Mouse (Mus musculus) embryo, embryonic 9.5 days (tissue): ENCODE results near the gene Ube3c.
"Not testable (repeated sequence)": the region's sequence is repeated elsewhere in the genome, so short reads cannot be mapped to it uniquely, and the experiment has no call there.

Experiments
- DNase-seq: peaks from one replicate; pipeline ENCODE4 v3.0.0-alpha.2; 2017; ENCODE audit errors: extremely low spot score

Gene Ube3c

DNA sequence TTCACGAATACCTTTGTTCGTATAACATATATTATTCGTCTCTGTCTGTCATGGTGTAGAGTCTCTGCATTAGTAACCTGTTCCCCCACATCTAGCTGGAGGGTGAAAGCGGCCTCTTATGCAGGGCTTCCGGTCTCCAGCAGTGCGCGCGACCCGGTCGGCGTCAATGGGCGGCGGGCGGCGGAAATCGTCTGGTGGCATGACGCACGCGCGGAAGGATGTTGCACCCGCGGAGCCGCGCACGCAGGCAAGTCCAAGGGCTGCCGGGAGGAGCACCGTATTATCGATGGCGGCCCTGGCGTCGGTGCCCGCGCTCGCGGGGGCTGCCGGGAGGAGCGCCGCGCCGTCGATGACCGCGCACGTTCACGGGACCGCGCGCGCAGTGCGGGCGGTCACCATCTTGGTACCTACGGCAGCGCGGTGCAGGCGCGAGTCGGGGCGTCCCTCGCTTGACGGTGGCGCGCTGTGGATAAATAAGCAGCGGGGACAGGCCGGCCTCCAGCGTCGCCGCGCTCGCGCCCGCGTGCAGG, at the start of gene Ube3c:
Gene Ube3c (plus strand): TSS at position 395 of the 530 bp plus-strand sequence.
- peak; percentile 97 for DNase-seq

DNA sequence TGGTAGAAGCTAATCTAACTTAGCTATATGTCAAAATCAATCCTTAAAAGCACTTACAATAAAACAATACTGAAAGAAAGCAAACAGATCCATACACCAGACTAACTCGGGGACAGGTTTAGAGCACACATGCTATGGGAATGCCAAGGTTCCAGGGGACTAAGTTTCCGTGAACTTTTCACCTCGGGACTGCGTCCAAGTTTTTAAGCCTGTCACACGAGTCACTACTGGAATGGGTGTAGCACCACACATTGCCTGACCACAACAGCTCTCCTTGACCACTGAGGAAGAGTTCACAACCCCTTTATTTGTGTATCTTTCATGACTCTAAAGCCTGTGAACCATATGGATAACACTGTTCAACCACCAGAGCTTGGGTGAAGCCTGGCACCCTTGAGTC, 8.9 kb upstream of the Ube3c start:
- no peak for DNase-seq

DNA sequence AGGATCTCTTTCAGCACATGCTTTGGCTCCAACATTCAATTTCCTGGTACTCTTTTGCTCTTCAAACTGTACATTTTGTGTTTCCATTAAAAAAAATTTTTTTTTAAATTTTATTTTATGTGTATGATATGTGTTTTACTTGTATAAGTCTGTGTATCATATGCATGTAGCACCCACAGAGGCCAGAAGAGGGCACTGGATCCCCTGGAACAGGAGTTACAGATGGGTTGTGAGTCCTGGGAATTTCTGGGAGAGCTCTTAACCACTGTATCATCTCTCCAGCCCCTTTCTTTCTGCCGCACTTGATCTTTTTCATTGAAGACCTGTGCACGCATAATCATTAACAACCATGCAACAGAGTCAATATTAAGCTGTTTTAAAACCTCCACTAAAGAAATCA, 8.4 kb upstream of the Ube3c start:
- DNase-seq, result no peak

DNA sequence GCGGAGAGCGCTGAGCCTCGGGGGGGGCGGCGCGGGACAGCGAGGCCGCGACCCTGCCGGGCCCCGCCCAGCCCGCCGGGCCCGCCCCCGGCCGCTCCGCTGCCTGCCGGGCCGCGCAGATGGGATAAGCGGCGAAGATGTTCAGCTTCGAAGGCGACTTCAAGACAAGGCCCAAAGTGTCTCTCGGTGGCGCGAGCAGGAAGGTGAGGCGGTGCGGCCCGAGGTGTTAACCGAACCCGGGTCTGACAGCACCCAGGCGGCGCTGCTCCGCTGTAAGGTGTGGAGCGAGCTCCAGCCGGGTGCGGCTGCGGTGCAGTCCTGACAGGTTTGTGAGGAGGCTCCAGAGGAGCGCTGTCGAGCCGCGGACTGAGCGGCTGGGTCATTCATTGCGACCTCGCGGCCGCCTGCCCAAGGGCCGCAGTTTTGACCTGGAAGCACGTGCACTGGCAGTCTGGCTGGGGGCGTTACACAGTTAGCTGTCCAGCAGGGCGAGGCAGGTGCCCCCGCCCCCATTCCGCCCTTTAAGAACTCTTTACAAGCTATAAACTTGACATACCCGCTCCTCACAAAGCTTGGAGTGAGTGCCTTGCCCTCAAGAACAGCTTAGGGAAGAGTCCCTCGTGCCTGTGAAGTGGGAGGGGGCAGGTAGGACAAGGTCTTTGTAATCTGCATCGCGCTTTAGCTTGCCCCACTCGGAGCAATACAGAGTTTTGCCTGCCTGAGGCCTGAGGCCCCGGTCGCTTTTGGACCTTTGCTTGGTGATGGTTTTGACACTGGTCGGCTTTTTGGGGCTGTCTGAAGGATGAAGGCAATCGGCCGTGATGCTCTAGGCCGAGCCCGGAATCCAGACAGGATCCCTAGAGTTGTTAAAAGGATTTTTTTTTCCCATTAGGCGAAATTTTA, 587 bp downstream of the Ube3c start:
- DNase-seq, result no peak

DNA sequence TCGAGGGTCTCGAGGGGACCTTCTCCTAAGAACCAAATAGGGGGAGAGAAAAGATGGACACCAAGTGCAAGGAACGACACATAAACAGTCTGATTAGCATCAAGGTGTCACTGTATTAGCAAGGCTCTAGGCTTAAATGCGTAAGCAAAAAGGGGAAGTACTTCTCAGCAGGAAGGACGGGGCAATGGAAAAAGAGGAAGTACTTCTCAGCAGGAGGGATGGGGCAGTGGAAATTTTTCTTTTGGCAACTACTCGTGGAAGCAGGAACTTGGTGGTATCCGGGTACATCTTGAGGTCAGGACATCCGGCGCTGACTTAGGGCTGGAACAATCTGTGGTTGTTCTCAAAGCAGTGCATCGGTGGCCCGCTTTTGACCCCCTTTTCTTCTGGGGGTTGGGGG, 5.2 kb downstream of the Ube3c start:
- DNase-seq, result not testable (repeated sequence)

DNA sequence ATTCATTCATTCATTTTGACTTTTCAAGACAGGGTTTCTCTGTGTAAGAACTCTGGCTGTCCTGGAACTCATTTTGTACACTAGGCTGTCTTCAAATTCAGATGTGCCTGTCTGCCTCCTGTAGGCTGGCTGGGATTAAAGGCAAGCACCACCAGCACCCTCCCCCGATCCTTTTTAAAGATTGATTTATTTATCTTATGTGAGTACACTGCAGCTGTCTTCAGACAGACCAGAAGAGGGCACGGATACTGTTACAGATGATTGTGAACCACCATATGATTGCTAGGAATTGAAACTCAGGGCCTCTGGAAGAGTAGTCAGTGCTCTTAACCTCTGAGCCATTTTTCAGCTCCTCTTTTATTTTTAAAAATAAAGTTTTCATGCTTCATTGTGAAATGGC, 6.0 kb downstream of the Ube3c start:
- DNase-seq, result no peak

DNA sequence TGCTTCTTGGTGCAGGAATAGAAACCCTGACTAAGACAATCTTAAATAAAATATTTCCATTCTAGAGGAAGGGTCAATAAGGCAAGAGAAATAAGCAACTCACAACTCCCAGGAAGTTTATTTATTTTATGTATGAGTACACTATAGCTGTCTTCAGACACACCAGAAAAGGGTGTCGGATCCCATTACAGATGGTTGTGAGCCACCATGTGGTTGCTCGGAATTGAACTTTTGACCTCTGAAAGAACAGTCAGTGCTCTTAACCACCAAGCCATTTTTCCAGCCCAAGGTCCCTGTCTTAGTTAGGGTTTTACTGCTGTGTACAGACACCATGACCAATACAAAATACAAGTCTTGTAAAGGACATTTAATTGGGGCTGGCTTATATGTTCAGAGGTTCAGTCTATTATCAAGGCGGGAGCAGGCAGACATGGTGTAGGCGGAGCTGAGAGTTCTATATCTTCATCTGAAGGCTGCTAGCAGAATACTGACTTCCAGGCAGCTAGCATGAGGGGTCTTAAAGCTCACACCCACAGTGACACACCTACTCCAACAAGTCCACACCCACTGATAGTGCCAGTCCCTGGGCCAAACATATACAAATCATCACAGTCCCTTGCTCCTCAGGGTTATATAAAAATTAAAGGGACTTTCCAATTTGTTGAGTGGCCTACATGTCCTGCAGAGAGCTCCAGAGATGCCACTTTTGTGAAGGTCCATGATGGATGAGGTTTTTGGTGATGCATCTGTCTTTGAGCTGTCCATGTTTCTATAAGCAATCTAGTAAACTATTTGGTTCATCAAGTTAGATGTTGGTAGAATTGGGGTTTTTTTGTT, 9.0 kb downstream of the Ube3c start:
- DNase-seq, result no peak

DNA sequence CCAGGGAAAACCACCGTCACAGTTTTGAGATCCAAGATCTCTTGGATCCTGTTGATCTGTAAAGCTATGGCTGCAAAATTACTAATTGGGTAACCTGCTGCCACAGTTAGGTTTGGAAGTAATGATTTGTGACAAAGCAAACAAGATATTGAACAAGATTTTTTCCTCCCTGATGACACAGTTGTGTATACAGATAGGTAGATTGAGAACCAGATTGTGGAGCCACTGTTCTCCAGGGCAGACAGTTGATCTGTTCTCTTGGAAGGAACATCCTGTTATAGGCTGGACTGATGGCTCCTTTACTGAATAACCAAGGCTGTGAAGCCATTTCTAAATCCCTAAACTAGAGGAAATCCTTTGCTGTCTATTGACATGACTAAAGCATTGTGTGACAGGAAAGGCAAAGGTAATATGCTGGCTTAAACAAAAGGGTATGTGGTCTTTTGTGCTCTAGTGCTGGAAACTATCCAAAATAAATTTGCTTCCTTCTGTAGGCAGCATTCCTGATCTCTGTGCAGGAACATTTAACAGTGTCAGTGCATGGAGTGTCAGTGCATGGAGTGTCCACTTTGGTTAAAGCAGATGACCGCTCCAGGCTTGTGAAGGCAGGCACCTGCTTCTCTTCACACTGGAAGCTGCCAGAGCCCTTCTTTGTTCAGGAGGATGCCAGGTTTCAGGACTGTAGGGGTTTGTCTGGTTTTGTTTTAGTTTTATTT, 15.0 kb downstream of the Ube3c start:
- DNase-seq, result no peak

DNA sequence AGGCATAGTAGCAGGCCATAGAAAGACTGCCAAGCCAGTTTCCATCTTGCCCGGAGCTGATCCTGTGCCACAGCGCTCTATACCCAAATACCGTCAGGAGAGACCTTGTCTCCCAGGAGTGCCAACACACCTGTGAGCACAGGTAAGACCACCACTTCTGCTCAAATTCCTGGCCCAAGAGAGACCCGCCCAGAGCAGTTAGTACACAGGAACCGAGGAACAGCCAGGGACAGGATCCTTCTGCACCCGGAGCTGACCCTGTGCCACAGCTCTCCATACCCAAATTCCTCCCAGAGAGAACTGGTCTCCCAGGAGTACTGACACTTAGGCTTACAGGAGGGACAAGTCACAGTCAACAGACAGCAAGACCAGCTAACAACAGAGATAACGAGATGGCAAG, 23.1 kb downstream of the Ube3c start:
- DNase-seq, result not testable (repeated sequence)

DNA sequence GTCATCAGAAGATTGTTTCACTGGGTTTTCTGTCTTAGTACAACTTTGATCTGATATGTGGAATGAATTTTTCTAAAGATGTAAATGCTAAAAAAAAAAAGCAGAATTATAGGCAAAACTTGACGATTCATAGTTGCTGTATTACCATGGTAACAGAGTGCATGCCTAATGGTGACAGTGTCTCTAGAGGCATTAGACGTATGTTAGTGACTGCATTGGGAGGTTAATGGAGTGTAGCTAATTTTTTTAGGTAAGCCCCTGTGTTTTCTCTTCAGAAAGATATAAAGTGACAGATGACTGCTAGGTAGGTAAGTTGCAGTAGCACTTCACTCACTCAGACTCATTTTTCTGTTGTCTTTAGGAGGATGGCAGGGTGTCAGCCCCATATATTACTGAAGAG, 37.5 kb downstream of the Ube3c start:
- DNase-seq, result no peak

DNA sequence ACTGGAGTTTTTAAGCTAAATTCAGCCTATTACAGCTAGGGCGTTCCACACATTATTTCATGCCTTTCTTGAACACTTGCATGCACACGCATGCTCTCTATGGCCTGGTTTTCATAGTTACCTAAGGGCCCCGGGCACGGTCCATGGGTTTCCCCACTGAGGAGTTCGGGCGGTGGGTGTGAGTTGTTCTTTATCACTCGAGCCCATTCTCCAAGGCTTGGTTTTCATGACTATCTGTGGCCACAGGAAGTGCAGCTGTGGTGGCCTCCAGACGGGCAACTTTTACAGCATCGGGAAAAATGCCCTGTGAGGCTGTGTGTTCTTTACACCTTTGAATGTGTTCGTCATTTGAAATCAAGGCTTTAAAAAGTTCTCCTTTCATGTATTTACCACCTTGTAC, 56.6 kb downstream of the Ube3c start:
- no peak for DNase-seq

DNA sequence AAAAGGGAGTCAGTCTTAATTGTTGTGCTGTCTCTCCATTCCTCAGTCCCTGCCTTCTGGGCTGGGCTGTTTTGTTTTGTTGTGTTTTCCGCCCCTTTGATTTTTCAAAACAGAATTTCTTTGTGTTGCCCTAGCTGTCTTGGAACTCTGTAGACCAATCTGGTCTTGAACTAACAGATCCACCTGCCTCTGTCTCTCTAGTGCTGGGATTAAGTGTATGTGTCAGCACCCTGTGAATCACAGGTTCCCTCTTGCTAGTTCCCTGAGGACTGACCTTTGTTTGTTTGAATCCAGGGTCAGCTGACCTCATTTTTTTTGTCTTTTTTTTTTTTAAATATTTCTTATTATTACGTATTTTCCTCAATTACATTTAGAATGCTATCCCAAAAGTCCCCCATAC, 60.9 kb downstream of the Ube3c start:
- DNase-seq, result no peak

DNA sequence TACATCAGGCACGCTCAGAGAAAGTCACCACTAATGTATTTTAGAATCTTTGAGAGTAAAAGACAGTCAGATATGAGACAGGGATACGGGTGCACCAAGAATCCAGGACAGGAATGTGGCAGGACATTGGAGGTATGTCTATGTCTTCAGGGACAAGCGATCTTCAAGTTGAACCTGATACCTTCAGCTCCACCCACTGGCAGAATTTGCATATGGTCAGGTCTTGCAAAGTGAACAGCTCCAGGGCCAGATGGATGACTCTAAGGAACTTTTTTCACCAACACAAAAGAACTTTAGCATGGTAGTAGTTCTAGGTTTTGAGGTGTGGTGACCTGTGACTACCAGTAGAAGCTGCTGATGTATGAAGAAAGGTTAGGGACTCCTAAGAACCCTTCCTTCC, 62.7 kb downstream of the Ube3c start:
- no peak for DNase-seq

DNA sequence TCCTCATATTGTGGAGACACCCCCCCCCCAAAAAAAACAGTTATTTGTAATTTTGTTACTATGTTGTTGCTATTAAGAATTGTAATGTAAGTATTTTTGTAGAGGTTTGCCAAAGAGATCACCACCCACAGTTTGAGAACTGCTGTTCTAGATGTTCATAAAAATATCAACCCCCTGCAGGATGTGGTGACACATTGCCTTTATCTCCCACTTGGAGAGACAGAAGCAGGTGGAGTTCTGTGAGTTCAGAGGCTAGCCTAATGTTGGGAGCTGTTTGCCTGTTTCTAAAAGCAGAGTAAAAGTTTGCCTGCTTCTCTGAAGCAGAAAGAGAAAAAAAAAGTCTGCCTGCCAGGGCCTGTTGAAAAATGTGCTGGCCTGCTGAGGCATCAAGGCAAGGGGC, 67.3 kb downstream of the Ube3c start:
- DNase-seq, result no peak

DNA sequence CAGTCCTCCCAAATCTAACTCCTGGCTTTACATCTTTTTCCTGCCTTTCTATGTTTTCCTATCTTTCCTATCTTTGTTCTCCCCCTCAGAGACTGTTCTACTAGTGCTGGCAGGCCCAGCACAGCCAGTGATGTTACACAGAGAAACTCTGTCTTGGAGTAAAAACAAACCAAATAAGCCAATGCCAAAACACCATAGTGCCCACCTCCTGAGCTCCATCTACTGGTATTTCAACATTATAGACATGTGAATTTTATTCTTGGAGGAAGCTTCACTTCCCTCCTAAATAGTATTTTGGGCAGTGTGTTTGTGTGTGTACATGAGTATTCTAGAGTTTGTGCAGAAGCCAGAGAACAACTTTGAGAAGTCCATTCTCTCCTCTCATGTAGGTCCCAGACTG, 67.8 kb downstream of the Ube3c start:
- DNase-seq, result no peak

DNA sequence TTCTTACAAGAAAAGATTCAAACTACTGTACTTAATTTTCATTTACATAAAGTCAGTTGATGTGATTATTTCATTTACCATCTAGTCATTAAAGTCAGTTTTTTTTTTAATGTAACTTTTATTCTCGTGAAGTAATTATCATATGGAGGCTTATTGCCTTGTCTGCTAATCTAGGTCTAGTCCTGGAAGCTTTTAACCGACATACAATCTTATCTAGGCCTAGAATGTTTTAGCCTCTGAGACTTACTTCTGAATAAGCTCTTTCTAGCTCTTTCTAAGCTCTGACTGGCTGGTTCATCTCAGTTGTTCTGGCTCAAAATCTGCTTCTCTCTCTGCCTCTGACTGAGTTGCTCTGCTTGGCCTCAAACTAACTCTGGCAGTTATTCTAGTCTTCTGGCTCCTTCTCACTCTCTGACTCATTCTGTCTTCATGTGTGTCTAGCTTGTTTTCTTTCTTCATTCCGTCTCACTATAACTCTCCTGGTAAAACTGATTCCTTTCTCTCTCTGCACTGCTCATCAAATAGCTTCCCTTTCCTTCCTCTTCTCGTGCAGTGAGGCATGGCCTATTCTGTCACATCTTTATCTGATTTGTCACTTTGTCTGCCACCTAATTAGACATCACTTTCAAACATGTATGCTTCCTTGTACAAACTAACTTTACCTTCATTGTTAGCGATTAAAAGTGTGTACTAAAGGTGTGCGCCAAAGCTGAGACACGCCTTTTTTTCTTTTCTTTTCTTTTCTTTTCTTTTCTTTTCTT, 72.3 kb downstream of the Ube3c start:
- no peak for DNase-seq

DNA sequence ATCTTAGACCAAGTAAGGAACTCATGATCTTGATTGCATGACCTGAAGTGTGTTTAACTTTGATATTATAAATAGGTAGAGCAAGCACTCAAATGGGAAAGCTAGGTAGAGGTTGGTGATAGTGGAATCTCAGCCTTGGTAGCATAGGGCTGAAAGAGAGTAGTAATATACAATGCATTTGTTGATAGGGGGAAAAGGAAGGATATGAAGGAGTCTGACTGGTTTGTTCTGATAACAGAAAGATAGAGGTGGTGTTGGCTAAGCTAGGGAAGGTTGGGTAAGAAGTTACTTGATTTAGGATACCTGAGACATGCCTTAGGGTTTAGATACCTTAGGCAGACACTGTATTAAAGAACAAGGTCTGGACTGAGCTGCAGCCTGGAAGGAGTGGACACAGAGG, 82.7 kb downstream of the Ube3c start:
- DNase-seq, result no peak

DNA sequence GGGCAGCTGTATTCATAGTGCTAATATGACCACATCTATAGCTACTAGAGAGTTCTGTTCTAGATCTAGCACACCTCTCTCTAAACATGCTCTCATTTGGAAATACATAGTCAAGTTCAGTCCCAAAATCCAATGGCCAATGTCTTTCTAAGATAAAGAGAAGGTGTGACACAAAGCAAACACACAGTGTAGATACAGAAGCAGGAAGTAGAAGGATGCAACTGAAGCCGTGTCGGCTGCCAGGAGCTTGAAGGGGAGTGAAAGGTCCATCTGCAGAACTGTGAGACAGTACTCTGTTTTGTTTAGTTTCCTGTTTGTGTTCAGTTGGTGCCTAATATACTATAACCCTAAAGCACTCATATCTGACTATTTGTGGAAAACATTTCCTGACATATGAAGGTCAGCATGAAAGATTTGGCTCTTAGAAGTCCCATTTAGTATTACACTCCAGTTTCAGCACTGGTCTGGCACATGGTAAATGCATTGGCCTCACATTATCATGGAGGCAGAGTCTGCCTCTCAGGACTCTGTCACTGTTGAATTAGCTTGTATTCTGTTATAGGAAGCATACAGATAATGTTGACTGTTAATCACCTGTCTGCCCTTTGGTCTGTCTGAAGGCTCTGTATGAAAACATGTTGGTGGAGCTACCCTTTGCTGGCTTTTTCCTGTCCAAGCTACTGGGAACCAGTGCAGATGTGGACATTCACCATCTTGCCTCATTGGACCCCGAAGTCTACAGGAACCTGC, 88.7 kb downstream of the Ube3c start:
- DNase-seq, result no peak

DNA sequence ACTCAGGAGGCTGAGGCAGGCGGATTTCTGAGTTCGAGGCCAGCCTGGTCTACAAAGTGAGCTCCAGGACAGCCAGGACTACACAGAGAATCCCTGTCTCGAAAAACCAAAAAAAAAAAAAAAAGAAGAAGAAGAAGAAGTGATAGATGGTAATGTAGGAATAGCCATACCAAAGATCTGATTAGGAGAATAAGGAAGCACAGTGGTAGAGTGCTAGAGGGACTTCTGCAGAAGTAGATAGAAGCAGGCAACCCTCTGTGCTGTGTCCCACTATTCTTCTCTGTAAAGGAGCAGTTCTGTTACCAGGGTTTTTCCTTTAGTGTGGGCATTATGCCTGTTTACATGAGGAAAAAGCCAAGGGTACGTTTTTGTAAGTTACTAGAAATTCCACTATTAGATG, 92.2 kb downstream of the Ube3c start:
- not testable (repeated sequence) for DNase-seq

DNA sequence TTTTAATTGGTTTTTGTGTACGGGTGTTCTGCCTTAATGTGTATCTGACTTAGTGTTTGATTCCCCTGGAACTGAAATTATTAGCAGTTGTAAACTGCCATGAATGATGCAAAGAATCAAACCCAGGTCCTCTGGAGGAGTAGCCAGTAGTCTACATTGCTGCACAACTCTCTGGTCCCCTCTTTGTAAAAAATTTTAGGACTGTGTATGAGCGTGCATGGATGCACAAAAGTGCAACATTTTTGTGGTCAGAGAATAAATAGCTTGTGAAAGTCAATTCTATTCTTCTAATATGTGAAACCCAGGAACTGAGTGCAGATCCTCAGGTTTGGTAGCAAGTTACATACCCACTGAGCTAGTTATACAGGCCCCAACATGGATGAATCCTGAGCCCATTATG, 96.3 kb downstream of the Ube3c start:
- no peak for DNase-seq

DNA sequence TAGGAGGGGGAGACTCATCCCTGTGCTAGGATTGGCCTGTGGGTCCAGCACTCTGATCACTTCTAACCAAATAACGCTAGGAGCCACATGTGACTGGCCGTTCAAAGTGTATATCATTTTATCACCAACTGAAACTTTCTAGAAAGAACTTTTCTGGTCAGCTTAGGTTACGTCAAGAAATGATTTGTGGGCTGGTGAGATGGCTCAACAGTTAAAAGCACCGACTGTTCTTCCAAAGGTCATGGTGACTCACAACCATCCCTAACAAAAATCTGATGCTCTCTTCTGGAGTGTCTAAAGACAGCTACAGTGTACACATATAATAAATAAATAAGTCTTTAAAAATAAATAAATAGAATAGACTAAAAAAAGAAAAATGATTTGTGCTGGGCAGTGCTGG, 103.5 kb downstream of the Ube3c start:
- no peak for DNase-seq
